Mouse (Mus musculus) hindbrain, embryonic 12.5 days (tissue): ENCODE data around the gene Gpm6a. TPM values are rescaled to one million over a fixed set of nuclear protein-coding genes. Genes with fewer than 3 reads are reported as not detected.

Experiments used
- ATAC-seq: fragments of 200-750 bp; cut with Nextera tagmentation; 2 replicates; pipeline ENCODE4 v1.8.0; 2017; ENCODE audit warnings: moderate TSS enrichment; ENCODE audit not compliant: low FRiP score
- H3K27ac ChIP-seq: fragments of 300-500 bp; sonication (generic); 2 replicates; pipeline ENCODE4 v1.5.1; 2016; ENCODE audit warnings: mild to moderate bottlenecking
- H3K27me3 ChIP-seq: fragments of 300-500 bp; sonication (generic); 2 replicates; pipeline ENCODE4 v1.6.1; 2016; ENCODE audit warnings: mild to moderate bottlenecking
- H3K36me3 ChIP-seq: fragments of 300-500 bp; sonication (generic); 2 replicates; pipeline ENCODE4 v1.6.1; 2016; ENCODE audit warnings: mild to moderate bottlenecking
- H3K4me1 ChIP-seq: fragments of 300-500 bp; sonication (generic); 2 replicates; pipeline ENCODE4 v1.6.1; 2016
- H3K4me2 ChIP-seq: fragments of 300-500 bp; sonication (generic); replicated peaks from 2 replicates; pipeline ENCODE4 v1.6.1; 2016; ENCODE audit warnings: mild to moderate bottlenecking
- H3K4me3 ChIP-seq: fragments of 300-500 bp; sonication (generic); 2 replicates; pipeline ENCODE4 v1.5.1; 2016; ENCODE audit warnings: mild to moderate bottlenecking
- H3K9ac ChIP-seq: fragments of 300-500 bp; sonication (generic); 2 replicates; pipeline ENCODE4 v1.6.1; 2016; ENCODE audit warnings: mild to moderate bottlenecking, moderate library complexity
- H3K9me3 ChIP-seq: fragments of 300-500 bp; sonication (generic); replicated peaks from 2 replicates; pipeline ENCODE4 v1.6.1; 2016; ENCODE audit warnings: mild to moderate bottlenecking
- WGBS: fragments of 180-500 bp; shearing (Covaris S2); methylation state at CpG from one replicate; pipeline ENCODE4 v1.1.7; 2016; 5-methylcytosine and 5-hydroxymethylcytosine counted together
- polyA plus RNA-seq: library from polyadenylated mRNA; unstranded; fragments of >200 nt; fragmentation: Nextera tagmentation; extraction: Ambion mirVana; gene quantifications from 2 replicates; pipeline ENCODE4 v1.2.1, GENCODE M21; 2016

Gpm6a gene
- 144 and 157 TPM in 2 replicates for polyA plus RNA-seq

- Histone ChIP-seq H3K36me3 (no peaks in the 10 kb centered on the region), H3K27ac (peak within 1 kb of the TSS; percentile 86), H3K4me3 (peak within 1 kb of the TSS; percentile 39), H3K4me2 (peak within 1 kb of the TSS; percentile 39), H3K4me1 (0 out of 2 replicates have a peak, but pooled peaks cover 2% of the 10 kb centered on the region), H3K27me3 (no peaks in the 10 kb centered on the region), H3K9me3 (no peaks in the 10 kb centered on the region), H3K9ac (peak within 1 kb of the TSS; percentile 51)
- ATAC-seq = peak; percentile 92
- WGBS = 13% methylated on average over 13 of the region's 13 CpGs
Observed at GRCm38 (mm10) chr8:54954741-54955455, at the start of gene Gpm6a. Gene Gpm6a, plus strand, starts transcription at chr8:54954843.

- 93% methylated on average over 2 of the region's 2 CpGs for WGBS
- no peak overlapping the region for H3K27ac ChIP-seq
- no peak overlapping the region for H3K4me3 ChIP-seq
- ATAC-seq = no peak
- H3K27me3 ChIP-seq = no peaks in the 10 kb centered on the region
- no peak overlapping the region for H3K4me2 ChIP-seq
- H3K36me3 ChIP-seq = no peaks in the 10 kb centered on the region
- no peaks in the 10 kb centered on the region for H3K4me1 ChIP-seq
- H3K9ac ChIP-seq = no peak overlapping the region
- H3K9me3 ChIP-seq = no peaks in the 10 kb centered on the region
Observed at GRCm38 (mm10) chr8:54912891-54913290, 41.8 kb upstream of the Gpm6a start.

- no peak overlapping the region for H3K4me2 ChIP-seq
- H3K27me3 ChIP-seq = no peaks in the 10 kb centered on the region
- H3K9ac ChIP-seq = no peak overlapping the region
- no peak overlapping the region for H3K27ac ChIP-seq
- no peak overlapping the region for H3K4me3 ChIP-seq
- H3K4me1 ChIP-seq = peaks cover 3% of the 10 kb centered on the region; the same call in 1 of the 2 replicates
- 58% methylated on average over 9 of the region's 9 CpGs for WGBS
- H3K36me3 ChIP-seq = no peaks in the 10 kb centered on the region
- H3K9me3 ChIP-seq = no peaks in the 10 kb centered on the region
- ATAC-seq = peak; percentile 35; the same call in 1 of the 2 replicates
Observed at GRCm38 (mm10) chr8:54917710-54918109, 36.9 kb upstream of the Gpm6a start.

- H3K9me3 ChIP-seq = no peaks in the 10 kb centered on the region
- no peak overlapping the region for H3K27ac ChIP-seq
- ATAC-seq = peak; percentile 51
- H3K9ac ChIP-seq = no peak overlapping the region
- 30% methylated on average over 2 of the region's 2 CpGs for WGBS
- H3K4me2 ChIP-seq = no peak overlapping the region
- no peaks in the 10 kb centered on the region for H3K36me3 ChIP-seq
- peaks cover 4% of the 10 kb centered on the region; the same call in 1 of the 2 replicates for H3K4me1 ChIP-seq
- H3K27me3 ChIP-seq = no peaks in the 10 kb centered on the region
- no peak overlapping the region for H3K4me3 ChIP-seq
Observed at GRCm38 (mm10) chr8:54922160-54922855, 32.3 kb upstream of the Gpm6a start.

GRCm38 (mm10) chr8:54924936-54925335 is 29.7 kb upstream of the Gpm6a start:
- no peak overlapping the region for H3K27ac ChIP-seq
- no peak overlapping the region for H3K4me2 ChIP-seq
- no peak for ATAC-seq
- 89% methylated on average over 3 of the region's 3 CpGs for WGBS
- no peak overlapping the region for H3K4me3 ChIP-seq
- H3K9me3 ChIP-seq = no peaks in the 10 kb centered on the region
- H3K4me1 ChIP-seq = peaks cover 4% of the 10 kb centered on the region; the same call in 1 of the 2 replicates
- H3K36me3 ChIP-seq = no peaks in the 10 kb centered on the region
- H3K9ac ChIP-seq = no peak overlapping the region
- H3K27me3 ChIP-seq = no peaks in the 10 kb centered on the region

- Histone ChIP-seq H3K36me3 (no peaks in the 10 kb centered on the region), H3K9me3 (no peaks in the 10 kb centered on the region), H3K4me3 (no peak overlapping the region), H3K27ac (no peak overlapping the region), H3K4me1 (no peaks in the 10 kb centered on the region), H3K4me2 (no peak overlapping the region), H3K27me3 (no peaks in the 10 kb centered on the region), H3K9ac (no peak overlapping the region)
- ATAC-seq = no peak
- WGBS = 65% methylated on average over 2 of the region's 2 CpGs
Observed at GRCm38 (mm10) chr8:54932306-54932705, 22.3 kb upstream of the Gpm6a start.

- no peak overlapping the region for H3K4me3 ChIP-seq
- H3K36me3 ChIP-seq = no peaks in the 10 kb centered on the region
- no peak for ATAC-seq
- peak overlapping the region; percentile 86; the same call in 1 of the 2 replicates for H3K27ac ChIP-seq
- H3K9ac ChIP-seq = no peak overlapping the region
- H3K4me1 ChIP-seq = 0 out of 2 replicates have a peak, but pooled peaks cover 2% of the 10 kb centered on the region
- no peaks in the 10 kb centered on the region for H3K9me3 ChIP-seq
- WGBS = 78% methylated on average over 2 of the region's 2 CpGs
- no peaks in the 10 kb centered on the region for H3K27me3 ChIP-seq
- 0 out of 2 replicates have a peak overlapping the region, but pooled peaks have one; percentile 39 for H3K4me2 ChIP-seq
Observed at GRCm38 (mm10) chr8:54953351-54953750, 1.3 kb upstream of the Gpm6a start.

GRCm38 (mm10) chr8:54954030-54954429 is 613 bp upstream of the Gpm6a start:
- Histone ChIP-seq H3K9ac (peak overlapping the region; percentile 51; the same call in 1 of the 2 replicates), H3K27me3 (no peaks in the 10 kb centered on the region), H3K4me2 (peak overlapping the region; percentile 39), H3K4me3 (peak overlapping the region; percentile 39; the same call in 1 of the 2 replicates), H3K4me1 (0 out of 2 replicates have a peak, but pooled peaks cover 2% of the 10 kb centered on the region), H3K36me3 (no peaks in the 10 kb centered on the region), H3K9me3 (no peaks in the 10 kb centered on the region), H3K27ac (peak overlapping the region; percentile 86)
- peak; percentile 69 for ATAC-seq
- WGBS = 34% methylated on average over 6 of the region's 6 CpGs

GRCm38 (mm10) chr8:54955456-54955800 is 785 bp downstream of the Gpm6a start:
- Histone ChIP-seq H3K27ac (peak overlapping the region; percentile 86), H3K9me3 (no peaks in the 10 kb centered on the region), H3K27me3 (no peaks in the 10 kb centered on the region), H3K4me1 (0 out of 2 replicates have a peak, but pooled peaks cover 2% of the 10 kb centered on the region), H3K4me3 (peak overlapping the region; percentile 39), H3K36me3 (no peaks in the 10 kb centered on the region), H3K4me2 (peak overlapping the region; percentile 39), H3K9ac (peak overlapping the region; percentile 51)
- ATAC-seq = no peak
- 64% methylated on average over 3 of the region's 3 CpGs for WGBS

- Histone ChIP-seq H3K4me3 (peak overlapping the region; percentile 38), H3K27me3 (no peaks in the 10 kb centered on the region), H3K4me1 (0 out of 2 replicates have a peak, but pooled peaks cover 2% of the 10 kb centered on the region), H3K9ac (peak overlapping the region; percentile 49), H3K36me3 (no peaks in the 10 kb centered on the region), H3K9me3 (no peaks in the 10 kb centered on the region), H3K27ac (no peak overlapping the region), H3K4me2 (peak overlapping the region; percentile 50)
- no peak for ATAC-seq
- 80% methylated on average over 6 of the region's 6 CpGs for WGBS
Observed at GRCm38 (mm10) chr8:54955935-54956573, 1.4 kb downstream of the Gpm6a start.

- H3K9ac ChIP-seq = peak overlapping the region; percentile 18; the same call in 1 of the 2 replicates
- no peak for ATAC-seq
- H3K4me2 ChIP-seq = peak overlapping the region; percentile 40
- H3K9me3 ChIP-seq = no peaks in the 10 kb centered on the region
- H3K36me3 ChIP-seq = no peaks in the 10 kb centered on the region
- 0 out of 2 replicates have a peak, but pooled peaks cover 2% of the 10 kb centered on the region for H3K4me1 ChIP-seq
- no peak overlapping the region for H3K27ac ChIP-seq
- H3K4me3 ChIP-seq = peak overlapping the region; percentile 27
- H3K27me3 ChIP-seq = no peaks in the 10 kb centered on the region
- WGBS = 65% methylated on average over 3 of the region's 3 CpGs
Observed at GRCm38 (mm10) chr8:54956787-54957186, 2.1 kb downstream of the Gpm6a start.

- H3K4me2 ChIP-seq = peak overlapping the region; percentile 40
- peak overlapping the region; percentile 19 for H3K4me3 ChIP-seq
- no peak for ATAC-seq
- no peaks in the 10 kb centered on the region for H3K9me3 ChIP-seq
- H3K4me1 ChIP-seq = 0 out of 2 replicates have a peak, but pooled peaks cover 2% of the 10 kb centered on the region
- H3K9ac ChIP-seq = no peak overlapping the region
- WGBS = 84% methylated on average over 3 of the region's 3 CpGs
- no peaks in the 10 kb centered on the region for H3K36me3 ChIP-seq
- no peak overlapping the region for H3K27ac ChIP-seq
- no peaks in the 10 kb centered on the region for H3K27me3 ChIP-seq
Observed at GRCm38 (mm10) chr8:54957506-54957905, 2.9 kb downstream of the Gpm6a start.
